Mouse (Mus musculus): ENCODE measurements around the gene Pln. TPM values are rescaled to one million over a fixed set of nuclear protein-coding genes. Genes with fewer than 3 reads are reported as not detected.

The Pln gene
- total RNA-seq, 2 experiments from 2014 or later = 0.98 to 1.4 TPM

DNA sequence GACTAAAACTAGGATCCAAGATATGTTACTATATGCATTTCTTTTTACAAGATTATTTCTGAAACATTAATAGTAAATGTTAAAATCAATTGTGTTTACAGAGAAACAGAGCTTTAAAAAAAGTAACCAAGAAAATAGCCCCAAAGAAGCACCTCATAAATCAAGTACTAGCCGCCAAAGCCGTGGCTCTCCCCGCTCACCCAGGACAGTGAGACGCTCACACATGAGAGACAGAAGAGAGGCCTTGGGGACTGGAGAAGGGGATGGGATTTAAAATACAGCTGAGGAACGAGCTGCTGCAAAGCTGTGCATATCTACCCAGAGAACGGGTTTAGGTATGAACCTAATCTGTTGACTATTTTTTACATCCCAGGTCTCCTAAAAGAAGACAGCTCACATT, 5.9 kb downstream of the Pln start:
- no peak for DNase-seq (ENCODE audit: low spot score in 2 of 2)
- H3K4me3 ChIP-seq = no peak overlapping the region; the same call in 1 of the 2 replicates
- no peak for TF ChIP-seq CTCF (conservative IDR thresholded peaks at IDR 0.05)
- H3K27ac ChIP-seq = no peak overlapping the region

DNA sequence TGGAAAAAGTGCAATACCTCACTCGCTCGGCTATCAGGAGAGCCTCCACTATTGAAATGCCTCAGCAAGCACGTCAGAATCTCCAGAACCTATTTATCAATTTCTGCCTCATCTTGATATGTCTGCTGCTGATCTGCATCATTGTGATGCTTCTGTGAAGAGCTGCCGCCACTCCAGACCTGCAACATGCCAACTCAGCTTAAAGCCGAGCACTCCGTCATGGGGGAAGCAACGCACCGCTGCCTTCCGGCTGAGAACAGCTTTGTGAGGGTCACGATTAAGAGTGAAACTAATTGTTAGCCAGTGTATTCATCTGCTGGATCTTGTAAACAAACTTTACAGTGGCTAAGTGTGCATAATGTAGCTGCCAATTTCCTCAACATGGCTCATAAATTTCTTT, 6.4 kb downstream of the Pln start:
- DNase-seq (ENCODE audit: low spot score in 2 of 2) = no peak
- H3K27ac ChIP-seq = 0 out of 2 replicates have a peak overlapping the region, but pooled peaks have one; percentile 6
- no peak overlapping the region; the same call in 1 of the 2 replicates for H3K4me3 ChIP-seq
- no peak for TF ChIP-seq CTCF (conservative IDR thresholded peaks at IDR 0.05)

DNA sequence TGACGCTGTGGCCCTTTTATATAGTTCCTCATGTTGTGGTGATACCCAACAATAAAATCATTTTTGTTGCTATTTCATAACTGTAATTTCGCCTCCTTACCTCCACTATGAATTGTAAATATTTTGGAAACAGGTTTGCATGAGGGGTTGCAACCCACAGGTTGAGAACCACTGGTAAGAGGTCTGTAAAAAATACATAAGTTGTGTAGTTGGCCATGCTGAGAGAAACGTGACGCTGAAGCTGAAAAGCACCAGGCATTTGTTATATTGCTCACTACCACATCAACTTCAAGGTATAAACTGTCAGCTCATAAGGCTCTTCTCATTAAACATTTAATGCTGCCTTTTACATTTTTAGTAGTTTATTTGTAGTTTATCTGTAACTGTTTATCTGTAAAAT, 8.0 kb downstream of the Pln start:
- 0 out of 2 replicates have a peak overlapping the region, but pooled peaks have one; percentile 9 for H3K27ac ChIP-seq
- TF ChIP-seq CTCF (conservative IDR thresholded peaks at IDR 0.05) = no peak
- no peak overlapping the region for H3K4me3 ChIP-seq
- DNase-seq (ENCODE audit: low spot score in 2 of 2) = no peak

DNA sequence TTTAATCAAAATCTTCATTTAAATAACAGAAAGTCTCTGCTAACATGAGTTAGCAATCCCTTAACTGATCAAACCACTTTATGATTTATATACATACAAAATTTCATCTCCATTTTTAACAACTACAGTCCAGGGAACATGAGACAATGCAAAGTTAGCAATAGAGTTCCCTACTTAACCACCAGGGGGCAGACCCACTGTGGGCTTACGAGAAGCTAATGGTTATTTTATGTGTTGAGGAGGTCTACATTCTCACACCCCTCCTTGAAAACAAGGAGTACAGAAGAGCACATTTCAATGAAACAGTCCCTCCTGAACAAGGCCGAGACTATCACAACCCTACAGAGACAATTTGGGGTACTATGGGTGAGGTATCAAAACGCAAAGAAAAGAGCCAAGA, 9.0 kb downstream of the Pln start:
- peak; percentile 97 for TF ChIP-seq CTCF (conservative IDR thresholded peaks at IDR 0.05)
- 0 out of 2 replicates have a peak overlapping the region, but pooled peaks have one; percentile 20 for H3K27ac ChIP-seq
- peak; percentile 26 to 62 for DNase-seq (ENCODE audit: low spot score in 2 of 2)
- no peak overlapping the region for H3K4me3 ChIP-seq

DNA sequence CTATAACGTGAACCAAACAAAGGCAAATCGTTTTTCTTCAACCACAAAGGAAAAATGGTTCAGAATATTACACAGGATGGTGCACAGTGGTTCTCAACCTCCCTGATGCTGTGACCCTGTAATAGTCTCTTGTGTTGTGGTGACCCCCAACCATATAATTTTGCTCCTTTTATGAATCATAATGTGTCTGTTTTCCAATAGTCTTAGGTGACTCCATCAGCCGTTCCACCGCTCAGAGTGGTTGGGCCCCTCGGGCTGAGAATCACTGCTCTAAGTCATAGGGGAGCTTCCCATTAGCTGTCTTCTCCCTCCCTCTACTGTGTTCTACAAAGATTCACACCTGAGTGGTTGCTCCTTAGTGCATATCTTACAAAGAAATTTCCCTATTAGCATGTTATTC, 9.4 kb downstream of the Pln start:
- Histone ChIP-seq H3K27ac (0 out of 2 replicates have a peak overlapping the region, but pooled peaks have one; percentile 20), H3K4me3 (no peak overlapping the region)
- TF ChIP-seq CTCF (conservative IDR thresholded peaks at IDR 0.05) = no peak
- DNase-seq (ENCODE audit: low spot score in 2 of 2) = no peak

DNA sequence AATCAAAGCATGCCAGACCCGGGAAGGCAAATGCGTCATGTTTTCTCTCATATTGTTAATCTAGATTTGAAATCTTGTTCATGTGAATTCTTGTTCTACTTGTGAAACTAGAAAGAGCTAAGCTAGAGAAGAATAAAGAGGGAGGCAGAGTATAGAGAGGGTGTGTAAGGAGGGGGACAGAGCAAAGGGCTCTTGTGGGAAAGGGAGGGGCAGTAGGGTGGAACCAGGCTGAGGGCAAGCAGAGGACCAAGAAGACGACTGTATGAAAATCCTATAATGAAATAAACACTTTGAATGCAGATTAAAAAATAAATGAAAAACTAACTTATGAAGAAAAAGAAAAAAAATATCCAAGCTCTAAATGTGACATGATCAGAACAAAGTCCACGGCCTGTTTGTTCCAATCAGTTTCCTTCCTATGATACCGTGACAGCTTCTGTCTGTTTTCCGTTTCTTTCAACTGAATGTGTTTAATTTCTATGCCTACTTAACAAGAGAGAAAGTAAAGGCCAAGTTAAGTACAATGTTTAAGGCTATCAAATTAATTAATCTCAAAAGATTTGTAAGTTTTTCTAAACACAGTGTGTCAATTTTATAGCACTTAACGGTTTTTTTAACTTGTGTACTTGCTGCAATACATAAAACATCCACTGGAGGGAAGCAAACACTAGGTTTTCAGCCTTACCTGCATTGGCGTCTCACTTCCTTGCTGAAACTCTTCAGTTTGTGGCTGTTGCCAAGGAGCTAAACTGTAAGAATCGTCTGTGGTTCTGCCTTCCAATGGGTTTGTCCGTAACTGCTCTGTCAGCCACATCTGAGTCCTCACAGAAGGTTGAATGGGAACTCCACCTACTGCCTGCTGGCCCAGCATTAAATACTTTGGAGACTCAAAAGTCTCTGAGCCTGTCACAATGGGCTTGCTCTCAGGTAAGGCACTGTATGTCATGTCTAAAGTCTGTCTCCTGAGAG, 10.6 kb downstream of the Pln start:
- H3K27ac ChIP-seq = peak overlapping the region; percentile 73
- peak; percentile 93 for TF ChIP-seq CTCF (conservative IDR thresholded peaks at IDR 0.05)
- no peak overlapping the region for H3K4me3 ChIP-seq
- DNase-seq (ENCODE audit: low spot score in 2 of 2) = peak; percentile 52 to 78

DNA sequence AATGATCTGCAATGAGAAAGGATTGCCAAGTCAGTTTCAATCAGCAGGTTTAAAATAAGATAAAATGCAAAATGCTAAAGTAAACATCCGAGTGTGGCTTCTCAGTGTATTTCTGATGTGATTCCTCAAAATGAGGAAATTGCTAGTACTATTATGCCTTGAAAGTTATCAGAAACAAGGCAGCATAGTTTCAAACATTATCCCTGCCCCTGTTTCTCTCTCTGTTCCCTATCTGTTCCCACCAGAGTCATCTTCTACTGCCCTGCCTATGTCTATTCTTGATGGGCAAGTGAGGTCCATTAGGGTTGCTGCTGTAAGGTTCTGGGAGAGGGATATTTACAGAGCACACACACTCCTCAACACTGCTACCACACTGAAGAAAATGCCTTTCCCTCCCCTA, 11.8 kb downstream of the Pln start:
- TF ChIP-seq CTCF (conservative IDR thresholded peaks at IDR 0.05) = no peak
- Histone ChIP-seq H3K27ac (peak overlapping the region; percentile 73; the same call in 1 of the 2 replicates), H3K4me3 (no peak overlapping the region)
- DNase-seq (ENCODE audit: low spot score in 2 of 2) = no peak

DNA sequence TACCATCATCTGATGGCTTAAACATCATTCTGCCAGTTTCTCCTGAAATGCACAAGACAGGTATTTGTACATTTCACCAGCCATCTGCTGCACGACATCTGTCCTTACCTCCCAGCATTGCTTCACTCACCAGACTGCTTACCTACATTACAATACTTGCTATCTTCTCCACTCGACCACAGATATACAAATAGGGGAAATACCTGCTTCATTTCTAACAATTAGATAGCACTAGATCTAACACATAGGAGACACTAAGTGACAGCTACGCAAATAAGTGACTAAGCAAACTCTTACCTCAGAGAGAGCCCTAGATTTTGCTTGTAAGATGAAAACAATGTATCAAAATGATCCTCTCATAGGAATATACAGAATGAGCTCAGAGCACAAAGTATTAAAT, 16.2 kb downstream of the Pln start:
- Histone ChIP-seq H3K4me3 (no peak overlapping the region), H3K27ac (no peak overlapping the region)
- DNase-seq (ENCODE audit: low spot score in 2 of 2) = no peak
- no peak for TF ChIP-seq CTCF (conservative IDR thresholded peaks at IDR 0.05)

DNA sequence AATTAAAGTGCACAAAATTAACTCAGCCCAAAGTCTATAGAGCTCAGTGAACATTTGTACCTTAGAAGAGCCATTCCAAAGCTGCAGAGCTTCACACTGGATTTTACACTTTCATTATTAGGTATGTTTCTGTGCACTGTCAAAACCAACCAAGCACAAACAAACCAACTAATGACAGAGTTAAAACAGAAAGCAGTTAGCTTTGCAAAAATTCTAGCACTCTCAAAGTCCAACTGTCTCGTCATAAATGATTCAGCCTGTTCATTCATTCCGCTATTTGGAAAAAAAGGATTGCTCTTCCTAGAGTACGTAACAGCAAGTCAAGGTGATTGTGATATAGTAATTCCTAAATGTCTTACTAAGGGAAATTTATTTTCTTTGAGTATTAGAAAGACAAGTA, 21.5 kb downstream of the Pln start:
- no peak for DNase-seq (ENCODE audit: low spot score in 2 of 2)
- Histone ChIP-seq H3K4me3 (no peak overlapping the region), H3K27ac (no peak overlapping the region; the same call in 1 of the 2 replicates)
- no peak for TF ChIP-seq CTCF (conservative IDR thresholded peaks at IDR 0.05)

DNA sequence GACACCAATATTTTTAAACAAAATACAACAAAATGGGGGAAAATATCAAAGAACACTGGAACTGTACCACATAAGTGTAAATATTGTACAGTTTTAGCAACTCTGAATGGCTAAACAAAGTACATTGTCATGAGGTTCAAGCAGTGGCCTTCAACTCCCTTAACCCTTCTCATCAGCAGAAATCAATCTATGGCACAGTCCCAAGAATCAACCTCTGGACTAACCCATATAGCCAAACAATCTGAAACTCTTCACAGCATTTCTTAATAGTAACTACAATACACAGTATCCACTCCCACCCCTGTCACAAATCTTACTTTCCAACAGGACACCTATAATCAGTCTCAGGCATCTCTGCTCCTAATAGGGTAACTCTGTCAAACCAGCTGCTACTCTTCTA, 26.8 kb downstream of the Pln start:
- Histone ChIP-seq H3K4me3 (no peak overlapping the region), H3K27ac (no peak overlapping the region)
- TF ChIP-seq CTCF (conservative IDR thresholded peaks at IDR 0.05) = no peak
- DNase-seq (ENCODE audit: low spot score in 2 of 2) = no peak

DNA sequence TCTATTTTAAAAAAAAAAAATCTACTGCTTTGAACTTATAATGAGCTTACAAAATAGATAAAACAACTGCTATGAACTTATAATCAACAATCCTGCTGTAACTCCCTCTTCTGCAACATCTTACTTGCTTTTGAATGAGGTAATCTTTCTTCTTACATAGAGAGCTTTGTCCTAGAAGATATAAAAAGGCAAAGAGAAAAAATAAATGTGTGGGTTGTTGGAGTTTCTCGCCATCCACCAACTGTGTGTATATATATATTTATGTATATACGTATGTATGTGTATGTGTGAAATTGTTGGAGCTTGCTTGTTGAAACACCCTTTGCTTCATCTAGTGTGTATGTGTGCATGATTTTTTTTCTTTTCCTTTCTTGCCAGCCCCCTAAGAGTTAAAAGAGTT, 29.8 kb downstream of the Pln start:
- Histone ChIP-seq H3K4me3 (no peak overlapping the region), H3K27ac (no peak overlapping the region)
- no peak for DNase-seq (ENCODE audit: low spot score in 2 of 2)
- no peak for TF ChIP-seq CTCF (conservative IDR thresholded peaks at IDR 0.05)

DNA sequence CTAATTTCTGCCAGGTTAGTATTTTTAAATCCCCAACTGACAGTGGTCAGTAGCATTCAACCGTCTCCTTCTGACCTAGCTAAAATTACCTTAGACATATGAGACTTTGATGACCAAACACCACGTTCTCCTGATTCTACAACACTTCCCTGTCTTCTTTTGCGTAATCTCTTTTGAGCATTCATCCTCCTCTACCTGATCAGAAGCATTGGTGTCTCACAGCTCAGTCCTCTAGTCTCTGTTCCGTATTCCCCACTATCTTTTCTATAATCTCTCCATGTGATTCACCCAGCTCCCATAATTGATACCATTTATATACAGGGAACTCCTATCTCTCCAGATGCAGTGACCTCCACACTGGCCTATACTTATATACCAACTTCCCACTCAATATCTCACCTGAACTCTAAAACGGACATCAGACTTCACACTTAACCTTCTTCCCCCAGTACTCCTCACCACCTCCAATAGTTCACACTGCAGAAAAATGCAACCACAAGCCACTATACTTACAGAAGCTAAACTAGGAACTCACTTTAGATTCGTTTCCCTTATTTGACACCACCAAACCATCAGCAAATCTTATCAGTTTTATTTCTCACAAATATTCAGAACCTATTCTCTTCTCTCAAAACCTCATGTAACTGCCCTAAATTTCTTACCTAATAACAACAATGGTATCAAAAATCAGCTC, 36.6 kb downstream of the Pln start:
- H3K27ac ChIP-seq = no peak overlapping the region
- no peak for TF ChIP-seq CTCF (conservative IDR thresholded peaks at IDR 0.05)
- H3K4me3 ChIP-seq = no peak overlapping the region
- no peak for DNase-seq (ENCODE audit: low spot score in 2 of 2)

DNA sequence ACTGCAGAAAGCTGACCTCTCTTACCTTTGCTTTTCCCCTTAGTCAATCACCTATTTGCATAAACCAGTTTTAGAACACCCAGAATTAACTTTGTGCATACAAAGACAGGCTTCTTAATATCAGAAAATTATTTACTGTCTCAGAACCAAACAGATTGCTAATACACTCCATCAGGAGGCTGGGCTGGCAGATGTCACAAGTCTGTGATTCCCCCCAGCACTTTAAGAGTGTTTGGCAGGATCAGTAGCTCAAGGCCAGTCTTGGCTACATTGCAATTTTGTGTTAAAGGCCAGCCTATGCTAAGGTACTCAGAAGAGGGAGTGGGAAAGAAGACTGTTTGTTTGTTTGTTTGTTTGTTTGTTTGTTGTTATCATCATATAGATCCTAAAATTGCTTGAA, 39.6 kb downstream of the Pln start:
- Histone ChIP-seq H3K4me3 (peak overlapping the region; percentile 85), H3K27ac (peak overlapping the region; percentile 99; the same call in 1 of the 2 replicates)
- TF ChIP-seq CTCF (conservative IDR thresholded peaks at IDR 0.05) = no peak
- DNase-seq (ENCODE audit: low spot score in 2 of 2) = no peak
